Mouse (Mus musculus) megakaryocyte, adult 5-6 weeks (primary cell): Measurements from ENCODE around the gene Uba1. TPM values are rescaled to one million over a fixed set of nuclear protein-coding genes. Genes with fewer than 3 reads are reported as not detected.

Experiments used
- ATAC-seq: 2 replicates; pipeline ENCODE4 v1.8.0; 2016; ENCODE audit warnings: mild to moderate bottlenecking, inconsistent platforms; ENCODE audit not compliant: poor library complexity, severe bottlenecking
- total RNA-seq, 2 experiments: library from RNA; stranded (forward) in 1 of 2; stranded (reverse) in 1 of 2; fragments of 153-499, 151-499 nt in 1 of 2; fragments of 221-1000, 200-1000 nt in 1 of 2; gene quantifications; 2 replicates each; pipeline versions ENCODE4 v1.2.3 to v1.2.4; 2015 to 2017

Gene Uba1
- total RNA-seq (2015): 116 and 133 TPM in 2 replicates
- 142 and 148 TPM in 2 replicates for total RNA-seq (2017)

GRCm38 (mm10) chrX:20658026-20658652, at the start of gene Uba1:
Gene Uba1, plus strand, starts transcription at chrX:20658326.
- peak; percentile 71 for ATAC-seq

GRCm38 (mm10) chrX:20608500-20608899, 49.6 kb upstream of the Uba1 start:
- ATAC-seq: peak; percentile 71

GRCm38 (mm10) chrX:20616861-20617175, 41.3 kb upstream of the Uba1 start:
- peak; percentile 17 for ATAC-seq

GRCm38 (mm10) chrX:20617176-20617902, 40.8 kb upstream of the Uba1 start, which contains the start of the genes Rbm10 and Ndufb11:
Gene Rbm10, plus strand, starts transcription at chrX:20617503.
Gene Ndufb11, minus strand, starts transcription at chrX:20617619.
- ATAC-seq: peak; percentile 94

- ATAC-seq: peak; percentile 19
Observed at GRCm38 (mm10) chrX:20617903-20618399, 40.2 kb upstream of the Uba1 start.

GRCm38 (mm10) chrX:20638141-20638540, 20.0 kb upstream of the Uba1 start:
- ATAC-seq: no peak

- ATAC-seq: no peak
Observed at GRCm38 (mm10) chrX:20644780-20645179, 13.3 kb upstream of the Uba1 start.

- ATAC-seq: no peak
Observed at GRCm38 (mm10) chrX:20657593-20657992, 533 bp upstream of the Uba1 start.

- 0 out of 2 replicates have a peak, but pooled peaks have one; percentile 2 for ATAC-seq
Observed at GRCm38 (mm10) chrX:20658891-20659406, 823 bp downstream of the Uba1 start.

GRCm38 (mm10) chrX:20662317-20662715, 4.2 kb downstream of the Uba1 start:
- ATAC-seq: no peak

- peak; percentile 94 for ATAC-seq
Observed at GRCm38 (mm10) chrX:20662716-20663443, 4.8 kb downstream of the Uba1 start.

GRCm38 (mm10) chrX:20663444-20663790, 5.3 kb downstream of the Uba1 start:
- no peak for ATAC-seq

GRCm38 (mm10) chrX:20687519-20688067, 29.5 kb downstream of the Uba1 start, which contains the start of gene Cdk16:
Gene Cdk16, plus strand, starts transcription at chrX:20687954.
- ATAC-seq: peak; percentile 89

- ATAC-seq: peak; percentile 76
Observed at GRCm38 (mm10) chrX:20688068-20688547, 30.0 kb downstream of the Uba1 start.

- ATAC-seq: peak; percentile 31
Observed at GRCm38 (mm10) chrX:20688615-20689014, 30.5 kb downstream of the Uba1 start.

- no peak for ATAC-seq
Observed at GRCm38 (mm10) chrX:20691566-20691965, 33.4 kb downstream of the Uba1 start.

- no peak for ATAC-seq
Observed at GRCm38 (mm10) chrX:20692616-20693015, 34.5 kb downstream of the Uba1 start.

- ATAC-seq: no peak
Observed at GRCm38 (mm10) chrX:20695842-20696241, 37.7 kb downstream of the Uba1 start.

GRCm38 (mm10) chrX:20703741-20704290, 45.7 kb downstream of the Uba1 start, which contains the start of gene Usp11:
Gene Usp11, plus strand, starts transcription at chrX:20703906.
- ATAC-seq: peak; percentile 25; the same call in 1 of the 2 replicates
